ENCODE assay signal across 20 mouse cellular contexts in genomic region chr10:98676907-98677306, GRCm38 (mm10).
DNase-seq lines count a peak whose midpoint lies in the region; ATAC-seq and TF ChIP-seq lines count a peak whose summit lies in the region.
"Had no signal": no experiment of that assay in that cellular context is flagged by ENCODE, and none has a peak within 500 bp of the region (broad histone marks: within the 10 kb centered on the region; RNA-seq: fewer than 3 reads in every experiment).

No protein-coding gene starts in this region.

- no peak overlapping the region for H3K27ac ChIP-seq in liver, adult 2 months (replicated peaks; ENCODE audit: insufficient read depth, low read depth, low read length)
- H3K27ac ChIP-seq in liver, embryonic 11.5 days (ENCODE audit: low read depth, low read length): no peak overlapping the region
- peak overlapping the region; percentile 91 for H3K27ac ChIP-seq in small intestine, adult 2 months (ENCODE audit: insufficient read depth, low read depth, low read length)
- no peak overlapping the region for H3K27ac ChIP-seq in hindbrain, postnatal 0 days
- no peak overlapping the region for H3K27ac ChIP-seq in forebrain, embryonic 12.5 days
- H3K27ac ChIP-seq: embryonic facial prominence, embryonic 12.5 days; forebrain, embryonic 13.5 days; heart, embryonic 10.5 days; hindbrain, embryonic 13.5 days had no signal

- H3K4me3 ChIP-seq in liver, adult 2 months (ENCODE audit: insufficient read depth, low read depth, low read length): no peak overlapping the region
- no peak overlapping the region for H3K4me3 ChIP-seq in liver, embryonic 11.5 days (ENCODE audit: low read depth, low read length)
- H3K4me3 ChIP-seq in small intestine, adult 2 months (ENCODE audit: low read depth, low read length): no peak overlapping the region
- H3K4me3 ChIP-seq in hindbrain, postnatal 0 days (ENCODE audit: low read length): no peak overlapping the region
- H3K4me3 ChIP-seq in forebrain, embryonic 12.5 days (replicated peaks): no peak overlapping the region
- H3K4me3 ChIP-seq: embryonic facial prominence, embryonic 12.5 days; forebrain, embryonic 13.5 days; heart, embryonic 10.5 days; hindbrain, embryonic 13.5 days had no signal

- TF ChIP-seq CTCF in liver, adult 2 months (IDR thresholded peaks at IDR 0.05; ENCODE audit: low read depth, low read length): no peak
- no peak for TF ChIP-seq CTCF in small intestine, adult 2 months (IDR thresholded peaks at IDR 0.05; ENCODE audit: extremely low read depth, insufficient read length, insufficient replicate concordance, low read depth, low read length)
- no peak for TF ChIP-seq CTCF in hindbrain, postnatal 0 days (IDR thresholded peaks at IDR 0.05; ENCODE audit: low read depth)

- no peak overlapping the region for H3K4me2 ChIP-seq in liver, embryonic 11.5 days
- no peak overlapping the region for H3K4me2 ChIP-seq in hindbrain, postnatal 0 days (ENCODE audit: low read depth, low read length)
- no peak overlapping the region for H3K4me2 ChIP-seq in forebrain, embryonic 12.5 days
- H3K4me2 ChIP-seq: embryonic facial prominence, embryonic 12.5 days; forebrain, embryonic 13.5 days; hindbrain, embryonic 13.5 days had no signal

- no peaks in the 10 kb centered on the region for H3K79me2 ChIP-seq in liver, adult 2 months (ENCODE audit: control insufficient read depth, insufficient read depth, low read length)

- ATAC-seq in liver, embryonic 11.5 days (replicated peaks; ENCODE audit: low FRiP score): no peak
- ATAC-seq in granulocyte monocyte progenitor cell, adult 5-6 weeks (replicated peaks; ENCODE audit: poor library complexity, severe bottlenecking): peak; percentile 30; the same call in 1 of the 2 replicates
- ATAC-seq in hindbrain, postnatal 0 days: no peak
- no peak for ATAC-seq in forebrain, embryonic 12.5 days (ENCODE audit: low FRiP score)
- ATAC-seq: forebrain, embryonic 13.5 days; forebrain, postnatal 0 days had no signal

- H3K9ac ChIP-seq in liver, adult 2 months (ENCODE audit: low read depth, low read length): no peak overlapping the region
- H3K9ac ChIP-seq in liver, embryonic 11.5 days (ENCODE audit: low read depth, low read length): no peak overlapping the region
- H3K9ac ChIP-seq in hindbrain, postnatal 0 days (replicated peaks; ENCODE audit: low read length): no peak overlapping the region
- no peak overlapping the region for H3K9ac ChIP-seq in forebrain, embryonic 12.5 days
- H3K9ac ChIP-seq: embryonic facial prominence, embryonic 12.5 days; forebrain, embryonic 13.5 days; forebrain, postnatal 0 days; hindbrain, embryonic 13.5 days had no signal

- no peaks in the 10 kb centered on the region for H3K27me3 ChIP-seq in liver, adult 2 months (ENCODE audit: control insufficient read depth, insufficient read depth, low read length)
- no peaks in the 10 kb centered on the region for H3K27me3 ChIP-seq in liver, embryonic 11.5 days (replicated peaks; ENCODE audit: control insufficient read depth, insufficient read depth, low read length)
- H3K27me3 ChIP-seq in small intestine, adult 2 months (ENCODE audit: control insufficient read depth, insufficient read depth, low read length): no peaks in the 10 kb centered on the region
- no peaks in the 10 kb centered on the region for H3K27me3 ChIP-seq in hindbrain, postnatal 0 days (ENCODE audit: insufficient read depth, low read length)
- no peaks in the 10 kb centered on the region for H3K27me3 ChIP-seq in forebrain, embryonic 12.5 days
- H3K27me3 ChIP-seq: embryonic facial prominence, embryonic 12.5 days; forebrain, embryonic 13.5 days; hindbrain, embryonic 13.5 days had no signal

- TF ChIP-seq POLR2A in liver, adult 2 months (IDR thresholded peaks at IDR 0.05; ENCODE audit: extremely low read depth, insufficient read depth, low read length): no peak
- no peak for TF ChIP-seq POLR2A in small intestine, adult 2 months (IDR thresholded peaks at IDR 0.05; ENCODE audit: low read depth, low read length)

- peak; percentile 22 for DNase-seq in liver, adult 2 months (ENCODE audit: extremely low read depth, low read depth, low spot score)
- DNase-seq in liver, embryonic 11.5 days (ENCODE audit: low spot score): no peak
- DNase-seq in Muller cell, postnatal 12 days (ENCODE audit: inconsistent ontology term): peak; percentile 30
- DNase-seq in hindbrain, postnatal 0 days (ENCODE audit: low spot score): no peak
- DNase-seq: adrenal gland, adult 8-10 months; adrenal gland, postnatal 36 days; cerebellum, adult 2 months; cerebellum, postnatal 10 days; forebrain, postnatal 0 days; gastrocnemius, postnatal 14 days; heart, adult 11 months; heart, postnatal 10 days; heart, postnatal 4 days had no signal

- WGBS in liver, adult 2 months: 39% methylated on average over 2 of the region's 2 CpGs
- 78% methylated on average over 2 of the region's 2 CpGs for WGBS in liver, embryonic 11.5 days
- WGBS in small intestine, adult 2 months: 24% methylated on average over 2 of the region's 2 CpGs
- WGBS in hindbrain, postnatal 0 days: 76% methylated on average over 2 of the region's 2 CpGs
- 78% methylated on average over 2 of the region's 2 CpGs for WGBS in forebrain, embryonic 12.5 days

- H3K4me1 ChIP-seq in liver, adult 2 months (ENCODE audit: control insufficient read depth, insufficient read depth, low read length): no peaks in the 10 kb centered on the region
- H3K4me1 ChIP-seq in liver, embryonic 11.5 days (replicated peaks; ENCODE audit: control insufficient read depth, insufficient read depth, low read length): no peaks in the 10 kb centered on the region
- peaks cover 12% of the 10 kb centered on the region for H3K4me1 ChIP-seq in small intestine, adult 2 months (ENCODE audit: control insufficient read depth, insufficient read depth, insufficient read length, low read length)
- no peaks in the 10 kb centered on the region for H3K4me1 ChIP-seq in hindbrain, postnatal 0 days (ENCODE audit: insufficient read depth, low read length)
- no peaks in the 10 kb centered on the region for H3K4me1 ChIP-seq in forebrain, embryonic 12.5 days
- H3K4me1 ChIP-seq: embryonic facial prominence, embryonic 12.5 days; forebrain, embryonic 13.5 days; heart, embryonic 10.5 days had no signal

- no peaks in the 10 kb centered on the region for H3K9me3 ChIP-seq in liver, embryonic 11.5 days (ENCODE audit: control insufficient read depth, low read length)
- no peaks in the 10 kb centered on the region for H3K9me3 ChIP-seq in hindbrain, postnatal 0 days (ENCODE audit: low read length)
- H3K9me3 ChIP-seq in forebrain, embryonic 12.5 days: no peaks in the 10 kb centered on the region
- H3K9me3 ChIP-seq: embryonic facial prominence, embryonic 12.5 days; forebrain, embryonic 13.5 days; heart, embryonic 10.5 days; hindbrain, embryonic 13.5 days had no signal

- H3K36me3 ChIP-seq in liver, adult 2 months (ENCODE audit: control insufficient read depth, insufficient read depth, low read length): no peaks in the 10 kb centered on the region
- no peaks in the 10 kb centered on the region for H3K36me3 ChIP-seq in liver, embryonic 11.5 days (ENCODE audit: control insufficient read depth, insufficient read depth, low read length)
- no peaks in the 10 kb centered on the region for H3K36me3 ChIP-seq in small intestine, adult 2 months (ENCODE audit: control insufficient read depth, insufficient read depth, low read length)
- H3K36me3 ChIP-seq in hindbrain, postnatal 0 days (ENCODE audit: insufficient read depth, low read length): no peaks in the 10 kb centered on the region
- no peaks in the 10 kb centered on the region for H3K36me3 ChIP-seq in forebrain, embryonic 12.5 days (replicated peaks)
- H3K36me3 ChIP-seq: embryonic facial prominence, embryonic 12.5 days; heart, embryonic 10.5 days; hindbrain, embryonic 13.5 days had no signal

Comparison
In these comparisons a context has a peak if more than half of its experiments do, and no peak if none do; other contexts are left out.
1. DNase-seq: peak in liver, adult 2 months (single experiment) and Muller cell, postnatal 12 days (single experiment); none in liver, embryonic 11.5 days (single experiment) and hindbrain, postnatal 0 days (single experiment).